Mouse (Mus musculus): ENCODE results near the gene Tctn3.

Gene Tctn3

DNA sequence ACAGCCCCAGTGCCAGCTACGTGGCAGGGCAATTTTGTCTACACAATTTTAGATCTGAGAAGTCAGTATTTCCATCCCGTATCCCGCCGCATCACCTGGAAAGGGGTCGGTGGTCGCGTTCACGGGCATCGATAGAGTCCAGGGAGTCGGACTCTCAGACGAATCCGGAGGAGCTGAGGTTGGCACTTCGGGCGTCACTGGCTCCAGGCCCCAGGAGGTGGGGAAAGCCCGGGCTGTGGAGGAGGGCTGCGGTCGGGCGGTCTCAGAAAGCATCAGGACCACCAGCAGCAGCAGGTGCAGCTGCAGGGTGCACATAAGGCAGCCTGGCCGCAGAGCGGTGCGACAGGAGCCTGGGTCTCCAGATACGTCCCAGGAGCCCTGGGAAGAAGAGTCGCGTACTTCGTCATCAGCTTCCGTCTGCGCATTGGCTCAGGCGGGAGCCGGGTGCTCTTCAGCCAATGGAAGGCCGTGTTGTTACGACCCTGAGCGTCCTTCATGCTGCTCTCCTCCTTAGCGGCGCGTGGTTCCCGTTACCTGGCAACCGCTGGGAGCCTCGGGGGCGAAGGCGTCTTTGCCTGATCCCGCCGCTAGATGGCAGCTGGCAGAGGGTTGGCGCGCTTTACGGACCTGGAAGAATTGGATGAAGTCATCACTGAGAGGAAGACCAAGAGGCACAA, at the start of gene Tctn3, which contains the start of gene Entpd1:
Gene Tctn3, minus strand, starts transcription at position 404 of the 677 bp plus-strand sequence.
Gene Entpd1, plus strand, starts transcription at position 537 of the 677 bp plus-strand sequence.
- peak; percentile 97 for DNase-seq

DNA sequence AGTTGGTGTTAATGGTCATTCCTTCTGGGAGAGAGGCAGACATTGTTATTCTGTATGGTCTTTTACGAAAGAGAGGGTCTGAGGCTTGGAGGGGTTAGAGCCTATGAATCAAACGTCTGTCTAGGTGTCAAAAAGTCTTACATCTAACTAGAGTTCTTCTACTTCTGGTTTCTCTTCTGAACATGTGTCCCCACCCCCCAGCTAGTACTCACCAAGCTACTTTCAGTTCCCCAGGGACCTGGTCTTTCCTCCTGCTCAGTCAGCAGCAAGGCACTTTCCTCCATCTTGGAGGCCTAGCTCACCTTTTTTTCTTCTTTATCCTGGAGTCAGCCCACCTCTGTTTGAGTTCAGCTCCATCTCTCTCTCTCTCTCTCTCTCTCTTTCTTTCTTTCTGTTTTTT, 49.1 kb upstream of the Tctn3 start:
- no peak for DNase-seq

GRCm38 (mm10) chr19:40660510-40660909, 48.5 kb upstream of the Tctn3 start:
- no peak for DNase-seq

GRCm38 (mm10) chr19:40659651-40660478, 47.8 kb upstream of the Tctn3 start:
- DNase-seq = peak; percentile 46

GRCm38 (mm10) chr19:40658935-40659334, 46.9 kb upstream of the Tctn3 start:
- DNase-seq = no peak

DNA sequence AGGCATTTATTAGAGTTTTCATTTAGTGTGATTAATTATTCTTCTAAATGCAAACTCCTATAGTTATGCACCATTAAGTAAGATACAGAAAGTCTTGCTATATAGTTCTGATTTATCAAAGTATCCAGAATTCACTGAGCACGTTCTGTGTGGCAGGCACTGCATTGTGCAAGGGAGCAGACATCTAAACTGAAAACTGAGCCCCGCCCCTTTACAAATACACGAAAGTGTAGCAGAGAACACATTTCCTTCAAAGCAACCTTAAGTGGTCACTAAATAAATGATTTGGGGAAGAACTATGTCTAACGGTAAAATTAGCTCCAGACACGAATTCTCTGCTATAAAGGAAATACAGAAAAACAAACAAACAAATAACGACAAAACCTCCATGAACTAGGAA, 46.2 kb upstream of the Tctn3 start:
- no peak for DNase-seq

DNA sequence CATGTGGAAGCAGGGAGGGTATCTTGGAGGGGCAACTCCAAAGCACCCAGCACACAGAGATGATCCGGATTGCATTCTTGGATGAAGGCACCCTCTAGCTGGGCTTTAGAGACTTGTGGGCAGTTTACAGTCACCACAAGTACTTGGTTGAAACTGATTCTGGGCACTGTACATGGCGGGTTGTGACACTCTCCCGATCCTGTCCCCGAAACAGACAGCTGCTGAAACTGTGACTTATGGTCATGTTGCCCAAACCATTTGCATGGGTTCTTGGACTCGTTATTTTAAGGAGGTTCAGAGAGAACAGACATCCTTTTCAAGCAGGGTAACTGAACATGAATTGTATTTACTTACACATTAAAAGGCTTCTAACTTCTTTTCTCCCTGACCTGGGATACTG, 44.2 kb upstream of the Tctn3 start:
- no peak for DNase-seq

GRCm38 (mm10) chr19:40650090-40650489, 38.1 kb upstream of the Tctn3 start:
- DNase-seq = peak; percentile 10

DNA sequence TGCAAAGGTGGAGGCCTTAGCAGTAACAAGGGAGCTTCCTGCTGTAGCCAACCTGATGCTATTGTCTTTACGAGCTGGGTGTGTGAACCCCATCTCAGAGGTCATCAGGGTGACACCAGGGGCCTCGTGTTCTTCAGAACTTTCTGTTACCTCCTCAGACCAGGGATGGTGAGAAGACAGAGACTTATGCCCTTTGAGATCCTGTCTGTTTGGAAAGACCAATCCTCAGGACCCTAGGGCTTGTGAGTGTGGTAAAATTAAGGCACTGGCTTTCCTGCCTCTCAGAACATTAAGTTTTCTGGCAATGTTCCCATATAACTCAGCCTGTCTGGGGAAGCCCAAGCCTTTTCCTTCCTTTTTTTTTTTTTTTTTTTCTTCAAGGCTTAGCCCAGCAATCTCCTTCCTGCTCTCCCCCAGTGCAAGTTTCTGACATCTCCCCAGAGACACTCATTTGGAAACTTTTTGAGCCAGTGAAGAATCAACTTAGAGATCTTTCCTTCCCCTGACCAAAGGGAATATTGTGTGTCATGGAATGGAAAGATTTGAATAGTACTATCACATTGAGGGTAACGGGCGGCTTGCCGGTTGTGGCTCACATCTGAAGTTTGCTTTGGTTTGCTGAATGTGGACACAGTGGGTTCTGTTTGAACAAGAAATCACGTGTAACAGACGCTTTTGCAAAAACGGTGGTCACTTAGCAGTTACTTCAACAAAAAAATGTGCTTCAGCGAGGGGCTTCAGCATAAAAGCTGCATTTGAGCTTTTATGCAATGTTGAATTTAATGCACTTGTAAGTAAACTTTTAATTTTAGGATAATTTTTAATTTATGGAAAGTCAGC, 35.5 kb upstream of the Tctn3 start:
- DNase-seq = peak; percentile 35

- no peak for DNase-seq
These were observed 34.3 kb upstream of the Tctn3 start for GRCm38 (mm10) chr19:40646379-40646778.

- no peak for DNase-seq
These were observed 31.8 kb upstream of the Tctn3 start for GRCm38 (mm10) chr19:40643846-40644245.

DNA sequence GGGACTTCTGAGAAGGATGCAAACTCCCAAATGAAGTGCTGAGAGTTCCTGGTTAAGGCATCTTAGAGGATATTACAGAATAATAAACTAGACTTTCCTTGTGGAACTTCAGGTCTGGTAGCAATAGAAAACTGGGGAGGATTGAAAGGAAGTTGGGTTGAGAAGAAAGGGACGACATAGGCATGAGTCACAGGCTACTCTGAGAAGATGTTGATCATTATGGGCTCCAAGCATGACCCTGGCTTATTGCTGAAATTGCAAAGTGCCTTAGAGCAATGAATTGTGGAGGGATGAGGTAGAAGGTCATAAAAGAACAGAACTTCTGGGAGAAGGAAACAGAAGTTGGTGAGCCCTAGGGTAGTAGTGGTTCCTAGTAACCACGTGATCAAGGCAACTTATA, 28.8 kb upstream of the Tctn3 start:
- no peak for DNase-seq

DNA sequence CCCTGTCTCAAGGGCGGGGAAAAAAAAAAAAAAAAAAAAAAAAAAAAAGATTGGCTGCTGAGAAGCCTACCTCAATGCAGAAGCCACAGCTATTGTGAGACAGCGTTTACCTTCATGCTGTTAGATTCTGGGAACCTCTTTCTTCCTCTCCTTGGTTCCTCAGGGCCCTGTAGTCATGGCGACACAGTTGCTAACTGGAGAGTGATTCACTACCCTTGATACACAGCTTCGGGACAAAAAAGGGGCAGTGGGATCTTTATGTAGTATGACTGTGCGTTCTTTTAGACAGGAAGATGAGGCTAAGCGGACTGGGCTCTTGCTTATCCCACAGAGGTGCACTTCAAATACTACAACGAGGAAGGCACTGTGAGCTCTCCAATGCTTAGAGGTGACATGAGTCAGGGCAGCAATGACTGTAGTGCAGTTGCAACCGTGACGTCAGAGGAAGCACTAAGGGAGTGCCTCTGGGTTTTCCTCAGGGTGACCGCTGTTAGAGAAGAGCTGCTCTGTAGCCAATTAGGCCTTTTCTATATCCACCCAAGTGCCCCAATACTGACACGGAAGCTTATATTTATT, 27.8 kb upstream of the Tctn3 start:
- no peak for DNase-seq

- no peak for DNase-seq
These were observed 26.5 kb upstream of the Tctn3 start for GRCm38 (mm10) chr19:40638582-40638981.

- no peak for DNase-seq
These were observed 25.6 kb upstream of the Tctn3 start for GRCm38 (mm10) chr19:40637601-40638000.

GRCm38 (mm10) chr19:40637091-40637490, 25.1 kb upstream of the Tctn3 start:
- peak; percentile 67 for DNase-seq

- no peak for DNase-seq
These were observed 21.1 kb upstream of the Tctn3 start for GRCm38 (mm10) chr19:40633144-40633543.

DNA sequence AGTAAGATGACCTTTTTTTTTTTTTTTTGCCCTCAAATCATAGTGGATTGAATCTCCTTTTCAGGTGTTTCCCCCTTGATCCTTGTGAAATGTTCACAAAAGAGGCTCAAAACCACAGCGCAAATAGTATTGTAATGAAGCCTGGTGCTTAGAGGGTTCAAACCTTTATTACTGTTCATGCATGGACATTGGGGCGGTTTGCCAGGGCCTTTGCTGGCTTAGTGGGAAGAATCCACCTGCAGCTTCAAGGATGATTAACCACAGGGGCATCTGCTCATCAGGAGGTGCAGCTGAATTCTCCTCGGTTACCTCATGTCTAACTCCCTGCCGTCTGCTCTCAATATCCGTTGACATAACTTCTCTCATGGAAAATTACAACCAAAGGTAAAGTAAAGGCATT, 20.6 kb upstream of the Tctn3 start:
- DNase-seq = peak; percentile 28

- DNase-seq = no peak
These were observed 20.2 kb upstream of the Tctn3 start for GRCm38 (mm10) chr19:40632193-40632592.

DNA sequence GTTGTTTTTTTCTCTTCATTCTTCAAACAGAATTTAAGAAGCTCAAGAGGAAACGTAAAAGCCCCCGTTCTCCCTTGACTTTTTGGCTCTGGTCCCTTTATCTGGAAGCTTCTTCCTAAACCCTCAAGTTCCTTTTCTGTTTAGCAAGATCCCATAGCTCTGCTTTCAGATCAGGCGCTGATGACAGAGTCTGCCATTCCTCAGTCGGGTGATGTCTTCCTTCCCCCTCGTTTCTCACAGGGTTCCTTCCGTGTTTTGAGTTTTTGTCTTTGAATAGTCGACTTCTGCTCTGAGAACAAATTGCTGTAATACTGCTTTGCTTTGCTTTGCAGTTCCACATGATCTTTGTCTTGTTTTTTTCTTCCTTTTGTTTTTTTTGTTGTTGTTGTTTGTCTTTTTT, 18.6 kb upstream of the Tctn3 start:
- peak; percentile 11 for DNase-seq

- peak; percentile 46 for DNase-seq
These were observed 18.1 kb upstream of the Tctn3 start for GRCm38 (mm10) chr19:40630096-40630495.

DNA sequence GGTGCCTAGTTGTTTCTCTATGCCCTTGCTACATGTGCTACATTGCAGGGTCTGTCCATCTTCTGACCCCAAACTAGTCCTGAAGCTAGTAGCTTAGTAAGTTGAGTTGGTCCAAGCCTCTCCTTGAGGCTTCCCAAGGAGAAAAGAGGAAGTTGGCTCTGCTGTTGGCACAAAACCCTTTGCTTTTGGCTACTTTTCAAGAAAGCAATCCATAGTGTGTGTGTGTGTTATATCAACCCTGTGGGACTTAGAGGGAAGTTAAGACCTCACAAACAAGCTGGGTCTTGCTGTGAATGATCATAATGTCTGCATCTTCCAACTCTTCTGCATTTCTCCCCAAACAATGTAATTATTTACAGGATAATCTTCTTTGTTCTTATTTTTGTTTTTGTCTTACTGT, 16.9 kb upstream of the Tctn3 start:
- no peak for DNase-seq

DNA sequence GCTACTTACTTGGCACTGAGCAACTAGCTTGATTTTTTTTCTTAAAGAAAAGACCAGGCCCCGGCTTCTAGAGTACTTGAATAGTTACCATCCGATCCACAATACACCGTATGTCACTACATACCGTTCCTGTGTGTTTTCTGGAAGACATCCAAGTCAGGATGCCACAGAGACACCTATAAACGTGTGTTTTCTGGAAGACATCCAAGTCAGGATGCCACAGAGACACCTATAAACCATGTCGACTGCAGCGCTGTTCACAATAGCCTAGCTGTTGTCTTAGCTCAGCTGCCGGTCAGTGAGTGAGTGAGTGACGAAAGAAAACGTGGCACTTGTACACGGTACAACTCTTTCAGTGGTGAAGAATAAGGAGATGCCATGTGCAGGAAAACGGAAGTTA, 13.9 kb upstream of the Tctn3 start:
- no peak for DNase-seq

Measured in kidney, postnatal 10 days (tissue).